In the genomic region with DNA sequence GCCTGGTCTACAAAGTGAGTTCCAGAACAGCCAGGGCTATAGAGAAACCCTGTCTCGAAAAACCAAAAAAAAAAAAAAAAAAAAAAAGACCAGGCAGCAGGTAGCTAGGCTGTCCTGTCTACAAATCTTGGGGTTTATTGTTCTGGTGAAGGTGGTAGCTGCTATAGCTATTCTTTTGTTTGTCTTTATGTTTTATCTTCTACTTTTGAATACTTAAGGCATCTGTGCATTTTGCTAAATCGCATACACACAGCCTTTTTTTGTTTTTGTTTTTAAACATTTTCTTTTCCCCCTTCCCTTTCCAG, we compare ENCODE assay signal across 8 mouse cellular contexts. TPM values are rescaled to one million over a fixed set of nuclear protein-coding genes. Genes with fewer than 3 reads are reported as not detected.
DNase-seq lines count a peak whose midpoint lies in the region; ATAC-seq and TF ChIP-seq lines count a peak whose summit lies in the region.

No protein-coding gene starts in this region.

- peak overlapping the region; percentile 70; the same call in 1 of the 2 replicates for H3K9ac ChIP-seq in lung, embryonic 15.5 days
- H3K9ac ChIP-seq in forebrain, embryonic 12.5 days, result peak overlapping the region; percentile 72
- H3K9ac ChIP-seq in limb, embryonic 14.5 days (ENCODE audit: low read depth, low read length, severe bottlenecking), result no peak overlapping the region; the same call in 1 of the 2 replicates

- peak overlapping the region; percentile 59 for H3K4me2 ChIP-seq in lung, embryonic 15.5 days
- peak overlapping the region; percentile 62 for H3K4me2 ChIP-seq in forebrain, embryonic 12.5 days
- H3K4me2 ChIP-seq in limb, embryonic 14.5 days (replicated peaks; ENCODE audit: low read depth, low read length, severe bottlenecking), result peak overlapping the region; percentile 61

- no peak for TF ChIP-seq POLR2A in limb, embryonic 14.5 days (IDR thresholded peaks at IDR 0.05; ENCODE audit: borderline replicate concordance, extremely low read depth, insufficient read depth, insufficient read length)
- no peak for TF ChIP-seq POLR2A in small intestine, adult 2 months (IDR thresholded peaks at IDR 0.05; ENCODE audit: low read depth, low read length)

- intact Hi-C loops in left cerebral cortex, postnatal 36 days (cut with DNase I), result loop anchor here (1.0 kb wide), 1 partner anchor 66 kb away; a partner anchor contains a TSS

- no peaks in the 10 kb centered on the region for H3K27me3 ChIP-seq in lung, embryonic 15.5 days
- H3K27me3 ChIP-seq in forebrain, embryonic 12.5 days, result no peaks in the 10 kb centered on the region
- H3K27me3 ChIP-seq in limb, embryonic 14.5 days (ENCODE audit: control insufficient read depth, insufficient read depth, low read length), result no peaks in the 10 kb centered on the region
- no peaks in the 10 kb centered on the region for H3K27me3 ChIP-seq in small intestine, adult 2 months (ENCODE audit: control insufficient read depth, insufficient read depth, low read length)

- 75% methylated on average over 2 of the region's 2 CpGs for WGBS in lung, embryonic 15.5 days
- WGBS in forebrain, embryonic 12.5 days, result 81% methylated on average over 1 of the region's 2 CpGs
- WGBS in limb, embryonic 14.5 days, result 91% methylated on average over 1 of the region's 2 CpGs
- WGBS in small intestine, adult 2 months, result 46% methylated on average over 2 of the region's 2 CpGs

- no peak overlapping the region for H3K27ac ChIP-seq in lung, embryonic 15.5 days
- H3K27ac ChIP-seq in forebrain, embryonic 12.5 days, result no peak overlapping the region
- H3K27ac ChIP-seq in limb, embryonic 14.5 days (replicated peaks; ENCODE audit: low read depth, low read length), result no peak overlapping the region
- H3K27ac ChIP-seq in small intestine, adult 2 months (ENCODE audit: insufficient read depth, low read depth, low read length), result no peak overlapping the region

- H3K4me1 ChIP-seq in lung, embryonic 15.5 days, result peaks cover 7% of the 10 kb centered on the region
- H3K4me1 ChIP-seq in forebrain, embryonic 12.5 days, result peaks cover 11% of the 10 kb centered on the region; the same call in 1 of the 2 replicates
- 0 out of 2 replicates have a peak, but pooled peaks cover 3% of the 10 kb centered on the region for H3K4me1 ChIP-seq in limb, embryonic 14.5 days (ENCODE audit: control insufficient read depth, insufficient read depth, low read length)
- no peaks in the 10 kb centered on the region for H3K4me1 ChIP-seq in small intestine, adult 2 months (ENCODE audit: control insufficient read depth, insufficient read depth, insufficient read length, low read length)

- no peak for TF ChIP-seq CTCF in small intestine, adult 2 months (IDR thresholded peaks at IDR 0.05; ENCODE audit: extremely low read depth, insufficient read length, insufficient replicate concordance, low read depth, low read length)

- DNase-seq in lung, postnatal 25 days (ENCODE audit: low spot score), result no peak
- DNase-seq in limb, embryonic 14.5 days (ENCODE audit: low spot score), result no peak
- no peak for DNase-seq in urinary bladder, postnatal 25 days (ENCODE audit: low spot score)
- DNase-seq in left cerebral cortex, postnatal 36 days (ENCODE audit: low spot score in 2 of 2), result no peak
- no peak for DNase-seq in left cerebral cortex, adult 18-20 months (ENCODE audit: low spot score in 2 of 2)

- peak overlapping the region; percentile 72 for H3K4me3 ChIP-seq in lung, embryonic 15.5 days
- peak overlapping the region; percentile 72; the same call in 1 of the 2 replicates for H3K4me3 ChIP-seq in forebrain, embryonic 12.5 days (replicated peaks)
- H3K4me3 ChIP-seq in limb, embryonic 14.5 days (replicated peaks; ENCODE audit: low read length), result peak overlapping the region; percentile 83; the same call in 1 of the 2 replicates
- H3K4me3 ChIP-seq in small intestine, adult 2 months (ENCODE audit: low read depth, low read length), result peak overlapping the region; percentile 45

- no peaks in the 10 kb centered on the region for H3K9me3 ChIP-seq in lung, embryonic 15.5 days
- H3K9me3 ChIP-seq in forebrain, embryonic 12.5 days, result no peaks in the 10 kb centered on the region
- no peaks in the 10 kb centered on the region for H3K9me3 ChIP-seq in limb, embryonic 14.5 days (ENCODE audit: control insufficient read depth, low read length)

- no peak for ATAC-seq in lung, embryonic 15.5 days (ENCODE audit: borderline replicate concordance, extremely low read depth, low FRiP score, low TSS enrichment)
- ATAC-seq in forebrain, embryonic 12.5 days (ENCODE audit: low FRiP score), result no peak
- no peak for ATAC-seq in limb, embryonic 14.5 days (ENCODE audit: low FRiP score, low read depth)

- H3K36me3 ChIP-seq in lung, embryonic 15.5 days, result no peaks in the 10 kb centered on the region
- no peaks in the 10 kb centered on the region for H3K36me3 ChIP-seq in forebrain, embryonic 12.5 days (replicated peaks)
- H3K36me3 ChIP-seq in limb, embryonic 14.5 days (ENCODE audit: control insufficient read depth, insufficient read depth, low read length), result no peaks in the 10 kb centered on the region
- 0 out of 2 replicates have a peak, but pooled peaks cover 4% of the 10 kb centered on the region for H3K36me3 ChIP-seq in small intestine, adult 2 months (ENCODE audit: control insufficient read depth, insufficient read depth, low read length)

RNA-seq across cellular contexts. Expression of a gene that starts 0.9 kb away (rescaled TPM):
- 10.5 and 11.8 TPM in 2 replicates for polyA plus RNA-seq in lung, embryonic 15.5 days (2015; fragmentation: Nextera tagmentation; extraction: Ambion mirVana)
- 9.8 and 10.3 TPM in 2 replicates for polyA plus RNA-seq in forebrain, embryonic 12.5 days (2016; fragmentation: Nextera tagmentation; extraction: Ambion mirVana)
- polyA plus RNA-seq in limb, embryonic 14.5 days (2012; rRNA removed), result 2.8 and 4.6 TPM in 2 replicates
- polyA plus RNA-seq in limb, embryonic 14.5 days (2014; fragmentation: Nextera tagmentation; extraction: Ambion mirVana), result 9.5 and 9.6 TPM in 2 replicates
- 0.06 and 0.08 TPM in 2 replicates for polyA plus RNA-seq in small intestine, adult 2 months (2012; rRNA removed)
- total RNA-seq in left cerebral cortex, postnatal 36 days (2021), result 1 to 10 TPM; 5.0 to 5.3 TPM
- 1 to 10 TPM; 5.4 to 5.7 TPM for total RNA-seq in left cerebral cortex, adult 18-20 months (2021)

RNA-seq across cellular contexts. Expression of a gene that starts 1.0 kb away (rescaled TPM):
- 27.2 and 28.5 TPM in 2 replicates for polyA plus RNA-seq in lung, embryonic 15.5 days (2015; fragmentation: Nextera tagmentation; extraction: Ambion mirVana)
- 30.4 and 35.8 TPM in 2 replicates for polyA plus RNA-seq in forebrain, embryonic 12.5 days (2016; fragmentation: Nextera tagmentation; extraction: Ambion mirVana)
- 21.1 and 21.2 TPM in 2 replicates for polyA plus RNA-seq in limb, embryonic 14.5 days (2012; rRNA removed)
- 18.7 and 19.6 TPM in 2 replicates for polyA plus RNA-seq in limb, embryonic 14.5 days (2014; fragmentation: Nextera tagmentation; extraction: Ambion mirVana)
- 0.25 and 0.44 TPM in 2 replicates for polyA plus RNA-seq in small intestine, adult 2 months (2012; rRNA removed)
- total RNA-seq in left cerebral cortex, postnatal 36 days (2021), result 1 to 10 TPM in 1 of 2 experiments, under 1 TPM in 1; 0.96 to 1.2 TPM
- 1 to 10 TPM in 1 of 2 experiments, under 1 TPM in 1; 0.91 to 1.0 TPM for total RNA-seq in left cerebral cortex, adult 18-20 months (2021)

RNA-seq across cellular contexts. Expression of a gene that starts 52.5 kb away (rescaled TPM):
- 0.07 TPM in 1 of 2 replicates, not detected in the other for polyA plus RNA-seq in lung, embryonic 15.5 days (2015; fragmentation: Nextera tagmentation; extraction: Ambion mirVana)
- polyA plus RNA-seq in forebrain, embryonic 12.5 days (2016; fragmentation: Nextera tagmentation; extraction: Ambion mirVana), result not detected in 2 replicates
- 0.12 and 0.14 TPM in 2 replicates for polyA plus RNA-seq in limb, embryonic 14.5 days (2012; rRNA removed)
- polyA plus RNA-seq in limb, embryonic 14.5 days (2014; fragmentation: Nextera tagmentation; extraction: Ambion mirVana), result 0.15 TPM in 1 of 2 replicates, not detected in the other
- 0.08 TPM in 1 of 2 replicates, not detected in the other for polyA plus RNA-seq in small intestine, adult 2 months (2012; rRNA removed)
- total RNA-seq in left cerebral cortex, postnatal 36 days (2021), result under 1 TPM in 1 of 2 experiments, not detected in 1; 0.10 TPM
- under 1 TPM in 1 of 2 experiments, not detected in 1; 0.12 TPM for total RNA-seq in left cerebral cortex, adult 18-20 months (2021)

Comparison
In these comparisons a context has a peak if more than half of its experiments do, and no peak if none do; other contexts are left out.
1. RNA of a gene that starts 1.0 kb away (polyA plus RNA-seq): 30.4 to 35.8 TPM in forebrain, embryonic 12.5 days, 27.2 to 28.5 TPM in lung, embryonic 15.5 days and 18.7 to 21.2 TPM in limb, embryonic 14.5 days; 0.25 to 0.44 TPM in small intestine, adult 2 months; every median in the first group is over 10 times any median in the second.
2. Peak in every context shown above with its lines, with median percentiles within 50 percentile points of each other: H3K4me2 ChIP-seq and H3K4me3 ChIP-seq.